In genomic region chr13:75748685-75749084, GRCm38 (mm10) we compare ENCODE assay signal across 21 mouse cellular contexts. TPM values are rescaled to one million over a fixed set of nuclear protein-coding genes. Genes with fewer than 3 reads are reported as not detected.
DNase-seq lines count a peak whose midpoint lies in the region; ATAC-seq lines count a peak whose summit lies in the region.
"Had no signal": no experiment of that assay in that cellular context is flagged by ENCODE, and none has a peak within 500 bp of the region (broad histone marks: within the 10 kb centered on the region; RNA-seq: fewer than 3 reads in every experiment).

No protein-coding gene starts in this region.

- H3K4me1 ChIP-seq in heart, embryonic 10.5 days, result no peaks in the 10 kb centered on the region
- peaks cover 54% of the 10 kb centered on the region for H3K4me1 ChIP-seq in liver, embryonic 15.5 days (replicated peaks)
- peaks cover 24% of the 10 kb centered on the region for H3K4me1 ChIP-seq in liver, embryonic 11.5 days (replicated peaks; ENCODE audit: control insufficient read depth, insufficient read depth, low read length)

- no peak overlapping the region for H3K9ac ChIP-seq in liver, embryonic 15.5 days
- H3K9ac ChIP-seq in liver, embryonic 11.5 days (ENCODE audit: low read depth, low read length), result no peak overlapping the region

- 91% methylated on average over 7 of the region's 7 CpGs for WGBS in heart, embryonic 10.5 days
- 93% methylated on average over 7 of the region's 7 CpGs for whole genome bisulfite sequencing in liver, embryonic 15.5 days (ENCODE audit: insufficient replicate concordance)
- 95% methylated on average over 7 of the region's 7 CpGs for WGBS in liver, embryonic 11.5 days

- ATAC-seq in frontal cortex, adult (ENCODE audit: low TSS enrichment), result peak; percentile 60
- no peak for ATAC-seq in liver, embryonic 15.5 days (ENCODE audit: insufficient read depth)
- ATAC-seq in liver, embryonic 11.5 days (replicated peaks; ENCODE audit: low FRiP score), result no peak
- ATAC-seq: activated CD4-positive, CD25-positive, alpha-beta regulatory T cell, adult 4 months; CD4-positive, CD25-positive, alpha-beta regulatory T cell, adult 4 months; Patski had no signal

- H3K27me3 ChIP-seq in heart, embryonic 10.5 days (ENCODE audit: insufficient read depth, poor library complexity, severe bottlenecking), result no peaks in the 10 kb centered on the region
- no peaks in the 10 kb centered on the region for H3K27me3 ChIP-seq in liver, embryonic 15.5 days
- no peaks in the 10 kb centered on the region for H3K27me3 ChIP-seq in liver, embryonic 11.5 days (replicated peaks; ENCODE audit: control insufficient read depth, insufficient read depth, low read length)
- H3K27me3 ChIP-seq: CH12.LX, Patski had no signal

- no peak overlapping the region for H3K4me2 ChIP-seq in liver, embryonic 15.5 days
- H3K4me2 ChIP-seq in liver, embryonic 11.5 days, result no peak overlapping the region

- H3K27ac ChIP-seq in heart, embryonic 10.5 days, result no peak overlapping the region
- 0 out of 2 replicates have a peak overlapping the region, but pooled peaks have one; percentile 8 for H3K27ac ChIP-seq in liver, embryonic 15.5 days (replicated peaks)
- H3K27ac ChIP-seq in liver, embryonic 11.5 days (ENCODE audit: low read depth, low read length), result no peak overlapping the region

- no peaks in the 10 kb centered on the region for H3K9me3 ChIP-seq in heart, embryonic 10.5 days
- no peaks in the 10 kb centered on the region for H3K9me3 ChIP-seq in liver, embryonic 15.5 days (replicated peaks)
- no peaks in the 10 kb centered on the region for H3K9me3 ChIP-seq in liver, embryonic 11.5 days (ENCODE audit: control insufficient read depth, low read length)
- H3K9me3 ChIP-seq: G1E had no signal

- H3K36me3 ChIP-seq in heart, embryonic 10.5 days, result no peaks in the 10 kb centered on the region
- H3K36me3 ChIP-seq in liver, embryonic 15.5 days (replicated peaks), result peaks cover 68% of the 10 kb centered on the region
- no peaks in the 10 kb centered on the region; the same call in 1 of the 2 replicates for H3K36me3 ChIP-seq in liver, embryonic 11.5 days (ENCODE audit: control insufficient read depth, insufficient read depth, low read length)

- H3K4me3 ChIP-seq in heart, embryonic 10.5 days, result no peak overlapping the region
- no peak overlapping the region for H3K4me3 ChIP-seq in liver, embryonic 15.5 days (replicated peaks)
- H3K4me3 ChIP-seq in liver, embryonic 11.5 days (ENCODE audit: low read depth, low read length), result no peak overlapping the region

- DNase-seq in frontal cortex, postnatal 25 days (ENCODE audit: low spot score in 2 of 2), result no peak
- peak; percentile 61 for DNase-seq in heart, adult 11 months
- DNase-seq in heart, embryonic 10.5 days (ENCODE audit: low spot score), result no peak
- DNase-seq in liver, embryonic 11.5 days (ENCODE audit: low spot score), result no peak
- DNase-seq: adrenal gland, adult 2 months; adrenal gland, adult 8-10 months; adrenal gland, postnatal 10 days; adrenal gland, postnatal 14 days; adrenal gland, postnatal 25 days; adrenal gland, postnatal 36 days; B cell, adult 2 months; cerebellum, adult 11 months; cerebellum, adult 11-12 months; cerebellum, adult 18-20 months had no signal

RNA-seq across cellular contexts. Expression of gene Ell2, which starts 42.1 kb away (rescaled TPM):
- 9.6 and 12.5 TPM in 2 replicates for polyA plus RNA-seq in heart, embryonic 10.5 days (2016; fragmentation: Nextera tagmentation; extraction: Ambion mirVana)
- polyA plus RNA-seq in liver, embryonic 15.5 days (2015; fragmentation: Nextera tagmentation; extraction: Ambion mirVana), result 34.0 and 34.2 TPM in 2 replicates
- 40.4 and 44.8 TPM in 2 replicates for polyA plus RNA-seq in liver, embryonic 11.5 days (2014; fragmentation: Nextera tagmentation; extraction: Ambion mirVana)
